Mouse (Mus musculus) olfactory bulb, adult 2 months (tissue): Measurements from ENCODE around the gene Nomo1. TPM values are rescaled to one million over a fixed set of nuclear protein-coding genes. Genes with fewer than 3 reads are reported as not detected.

Source experiments
- H3K27ac ChIP-seq: fragments of 200-500 bp; 2 replicates; pipeline ENCODE4 v1.5.1; 2012; ENCODE audit warnings: low read depth, low read length; ENCODE audit not compliant: insufficient read depth
- H3K4me1 ChIP-seq: fragments of 200-500 bp; 2 replicates; pipeline ENCODE4 v1.6.1; 2012; ENCODE audit warnings: low read length; ENCODE audit not compliant: control insufficient read depth, insufficient read depth
- H3K4me3 ChIP-seq: fragments of 200-500 bp; 2 replicates; pipeline ENCODE4 v1.5.1; 2012; ENCODE audit warnings: mild to moderate bottlenecking, low read depth, low read length, moderate library complexity; ENCODE audit not compliant: insufficient read depth
- CTCF ChIP-seq: fragments of 200-500 bp; IDR thresholded peaks from 2 replicates; pipeline ENCODE4 v1.5.1; 2012; ENCODE audit warnings: low read depth, mild to moderate bottlenecking, low read length, moderate library complexity; ENCODE audit not compliant: insufficient read depth
- POLR2A ChIP-seq: fragments of 200-500 bp; IDR thresholded peaks from 2 replicates; pipeline ENCODE4 v1.6.1; 2012; ENCODE audit warnings: mild to moderate bottlenecking, low read depth, low read length, moderate library complexity; ENCODE audit not compliant: insufficient read depth
- WGBS: fragments of 180-500 bp; shearing (Covaris S2); methylation state at CpG from one replicate; pipeline ENCODE4 v1.1.7; 2018; 5-methylcytosine and 5-hydroxymethylcytosine counted together
- polyA plus RNA-seq: library from polyadenylated mRNA; stranded (reverse); fragments of >200 nt; gene quantifications from 2 replicates; pipeline ENCODE4 v1.2.4, GENCODE M21; 2012; ENCODE audit warnings: low replicate concordance; ENCODE audit not compliant: missing spikeins, insufficient read depth, insufficient read length

Gene Nomo1
- 117 TPM in 1 of 2 replicates, not detected in the other for polyA plus RNA-seq

DNA sequence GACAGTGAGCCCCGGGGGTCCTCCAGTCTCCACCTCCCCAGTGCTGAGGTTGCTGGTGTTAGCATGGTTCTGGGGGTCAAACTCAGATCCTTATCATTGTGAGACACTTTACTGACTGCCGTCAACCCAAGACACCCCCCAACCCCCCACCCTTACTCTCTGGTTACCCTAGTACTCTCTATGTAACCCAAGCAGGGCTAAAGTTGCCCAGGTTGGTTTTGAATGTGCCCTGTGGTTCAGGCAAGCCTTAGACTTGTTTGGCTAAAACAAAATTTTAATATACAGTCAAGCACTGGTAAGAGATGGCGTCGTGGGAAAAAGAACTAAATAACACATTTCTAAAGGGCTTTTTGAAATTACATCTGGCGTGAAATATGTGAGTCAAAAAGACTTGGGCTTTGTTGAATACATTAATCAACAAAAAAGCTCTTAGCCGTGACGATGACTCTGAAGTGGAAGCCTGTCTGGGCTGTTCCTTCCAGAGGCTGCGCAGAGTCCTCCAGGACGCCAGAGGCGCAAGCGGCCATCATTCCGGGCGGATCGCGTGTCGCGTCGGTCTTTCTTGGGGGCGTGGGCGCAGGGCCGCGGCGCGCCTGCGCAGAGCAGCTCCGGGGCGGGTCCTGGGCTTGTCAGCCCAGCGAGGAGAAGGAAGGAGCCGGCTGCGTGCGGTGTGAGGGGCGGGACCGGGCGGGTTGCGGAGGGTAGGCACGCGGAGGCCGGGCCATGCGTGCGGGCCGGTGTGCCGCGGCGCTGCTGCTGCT, at the start of gene Nomo1:
Gene Nomo1 (plus strand): TSS at position 590 of the 761 bp plus-strand sequence.
- peak; percentile 94 for TF ChIP-seq POLR2A
- peak; percentile 88 for TF ChIP-seq CTCF
- WGBS = 5% methylated on average over 44 of the region's 44 CpGs
- H3K4me3 ChIP-seq = peak within 1 kb of the TSS; percentile 86
- H3K27ac ChIP-seq = no peak within 1 kb of the TSS
- H3K4me1 ChIP-seq = peaks cover 6% of the 10 kb centered on the region

GRCm38 (mm10) chr7:45986893-45987292, 46.6 kb upstream of the Nomo1 start:
- Histone ChIP-seq H3K4me3 (no peak overlapping the region), H3K4me1 (no peaks in the 10 kb centered on the region), H3K27ac (no peak overlapping the region)
- WGBS = 73% methylated on average over 6 of the region's 6 CpGs
- no peak for TF ChIP-seq CTCF
- TF ChIP-seq POLR2A = no peak

- no peak overlapping the region for H3K4me3 ChIP-seq
- TF ChIP-seq CTCF (no peak), POLR2A (no peak)
- H3K27ac ChIP-seq = no peak overlapping the region
- WGBS = 95% methylated on average over 1 of the region's 1 CpGs
- no peaks in the 10 kb centered on the region for H3K4me1 ChIP-seq
Measured at GRCm38 (mm10) chr7:45988344-45988743, 45.2 kb upstream of the Nomo1 start.

GRCm38 (mm10) chr7:45992470-45992869, 41.0 kb upstream of the Nomo1 start:
- H3K27ac ChIP-seq = no peak overlapping the region
- WGBS = 90% methylated on average over 8 of the region's 8 CpGs
- no peak overlapping the region for H3K4me3 ChIP-seq
- no peaks in the 10 kb centered on the region for H3K4me1 ChIP-seq
- no peak for TF ChIP-seq POLR2A
- no peak for TF ChIP-seq CTCF

DNA sequence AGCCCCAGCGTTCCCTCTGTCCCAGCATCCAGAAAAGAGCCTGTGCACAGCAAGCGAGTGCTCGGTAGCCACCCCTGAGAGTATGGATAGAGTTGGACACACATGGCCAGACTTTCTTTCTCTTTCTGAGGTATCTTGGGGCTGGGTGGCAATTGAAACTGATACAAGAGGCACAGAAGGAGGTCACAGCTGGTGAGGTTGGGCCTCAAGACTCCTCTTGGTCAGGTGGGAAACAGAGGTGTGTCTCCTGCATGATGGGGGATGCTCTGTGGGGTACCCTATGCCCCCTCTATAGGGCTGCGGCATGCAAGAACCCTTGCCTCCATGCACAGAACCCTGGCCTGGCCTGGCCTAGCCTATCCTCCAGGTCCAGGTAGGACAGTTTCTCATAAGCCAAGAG, 32.9 kb upstream of the Nomo1 start:
- Histone ChIP-seq H3K27ac (no peak overlapping the region), H3K4me1 (no peaks in the 10 kb centered on the region), H3K4me3 (no peak overlapping the region)
- WGBS = 93% methylated on average over 4 of the region's 4 CpGs
- no peak for TF ChIP-seq CTCF

GRCm38 (mm10) chr7:46002748-46003147, 30.8 kb upstream of the Nomo1 start:
- 62% methylated on average over 4 of the region's 4 CpGs for WGBS
- no peaks in the 10 kb centered on the region for H3K4me1 ChIP-seq
- H3K4me3 ChIP-seq = no peak overlapping the region
- TF ChIP-seq CTCF (no peak), POLR2A (no peak)
- no peak overlapping the region for H3K27ac ChIP-seq

DNA sequence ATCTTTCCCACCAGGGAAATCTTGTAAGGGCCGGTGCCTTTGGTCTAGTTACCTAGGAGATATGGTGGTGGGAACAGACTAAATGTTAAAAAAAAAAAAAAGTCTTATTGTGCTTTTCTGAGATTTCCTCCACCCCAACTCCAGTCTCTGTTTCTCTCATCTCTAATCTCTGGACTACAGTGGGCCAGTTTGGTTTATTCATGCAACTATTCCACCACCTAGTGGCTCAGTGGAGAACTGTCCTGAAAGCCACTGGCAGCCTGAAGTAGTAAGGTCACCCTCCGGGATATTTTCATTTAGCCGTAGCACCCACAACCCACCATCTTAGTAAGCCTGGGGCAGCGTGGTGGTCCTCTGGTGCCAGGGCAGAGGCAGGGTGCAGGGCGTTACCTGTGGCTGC, 23.9 kb upstream of the Nomo1 start:
- WGBS = 5% methylated on average over 5 of the region's 5 CpGs
- Histone ChIP-seq H3K27ac (no peak overlapping the region), H3K4me1 (peaks cover 13% of the 10 kb centered on the region), H3K4me3 (no peak overlapping the region)
- TF ChIP-seq POLR2A (no peak), CTCF (peak; percentile 35; the same call in 1 of the 2 replicates)

DNA sequence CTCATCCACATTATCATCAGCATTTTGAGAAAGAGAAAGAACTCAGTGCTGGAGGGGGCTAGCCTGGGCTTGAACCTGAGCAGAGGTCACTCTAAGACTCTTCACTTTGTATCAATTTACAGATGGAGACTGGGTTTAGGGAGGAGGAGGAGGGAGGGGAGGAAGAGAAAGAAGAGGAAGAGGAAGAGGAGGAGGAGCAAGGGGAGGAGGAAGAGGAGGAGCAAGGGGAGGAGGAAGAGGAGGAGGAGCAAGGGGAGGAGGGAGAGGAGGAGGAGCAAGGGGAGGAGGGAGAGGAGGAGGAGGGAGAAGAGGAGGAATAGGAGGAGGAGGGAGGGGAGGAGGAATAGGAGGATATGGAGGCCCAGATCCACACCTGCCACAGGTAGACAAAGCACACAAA, 21.4 kb upstream of the Nomo1 start:
- H3K4me1 ChIP-seq = peaks cover 13% of the 10 kb centered on the region
- no peak overlapping the region for H3K4me3 ChIP-seq
- H3K27ac ChIP-seq = no peak overlapping the region
- no peak for TF ChIP-seq POLR2A
- TF ChIP-seq CTCF = no peak

DNA sequence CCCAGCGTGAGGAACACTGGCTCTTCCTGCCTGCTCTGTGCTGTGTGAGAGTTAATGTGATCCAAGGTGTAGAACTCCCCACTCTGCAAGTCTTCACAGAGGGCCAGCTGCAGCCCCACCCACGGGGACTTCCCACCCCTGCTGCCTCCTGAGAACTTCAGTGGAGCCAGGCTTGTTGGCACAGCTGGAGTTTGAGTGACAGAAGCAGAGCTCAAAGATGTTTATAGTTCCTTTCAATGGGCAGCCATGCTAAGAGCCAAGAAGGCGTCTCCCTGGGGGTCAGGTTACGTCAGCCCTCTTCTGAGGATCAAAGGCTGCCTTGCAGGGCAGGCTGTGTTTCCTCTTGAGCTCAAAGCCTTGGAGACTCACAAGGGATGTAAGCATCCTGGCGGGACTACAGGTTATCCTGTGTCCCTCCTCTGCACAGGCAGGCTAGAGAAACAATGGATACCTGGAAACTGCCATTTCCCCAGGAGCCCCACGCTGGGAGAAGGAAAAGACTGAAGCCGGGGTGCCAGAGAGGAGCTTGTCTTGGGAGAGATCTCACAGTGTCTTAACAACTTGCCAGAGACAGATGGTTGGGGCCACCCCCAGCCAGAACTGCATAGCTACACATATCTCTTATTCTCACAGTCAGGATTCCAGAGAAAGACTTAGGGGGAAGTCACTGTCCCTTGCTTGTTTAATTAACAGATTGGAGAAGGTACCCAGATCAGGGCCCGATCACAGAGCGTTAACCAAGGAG, 20.1 kb upstream of the Nomo1 start:
- TF ChIP-seq CTCF = no peak
- WGBS = 44% methylated on average over 9 of the region's 9 CpGs
- Histone ChIP-seq H3K4me1 (peaks cover 13% of the 10 kb centered on the region), H3K4me3 (no peak overlapping the region), H3K27ac (no peak overlapping the region)
